Mouse (Mus musculus) erythroid progenitor cell, adult 5-6 weeks (primary cell): ENCODE measurements around the gene Pik3cd. TPM values are rescaled to one million over a fixed set of nuclear protein-coding genes. Genes with fewer than 3 reads are reported as not detected.
A peak's percentile ranks its signal among the peaks of the same experiment; 100 is the strongest.

Experiments
- ATAC-seq: replicated peaks from 2 replicates; pipeline ENCODE4 v1.8.0; 2016; ENCODE audit warnings: moderate number of reproducible peaks, mild to moderate bottlenecking, moderate TSS enrichment, inconsistent platforms; ENCODE audit not compliant: poor library complexity, low FRiP score, severe bottlenecking
- total RNA-seq, 2 experiments: library from RNA; stranded (forward) in 1 of 2; stranded (reverse) in 1 of 2; fragments of 150-400 nt in 1 of 2; fragments of 186-747, 209-891 nt in 1 of 2; gene quantifications; 2 replicates each; pipeline versions ENCODE4 v1.2.3 to v1.2.4; 2015 to 2017; ENCODE audit warnings: low replicate concordance in 2 of 2

The Pik3cd gene
- total RNA-seq, 2 experiments from 2014 or later = 5.9 to 16.3 TPM

DNA sequence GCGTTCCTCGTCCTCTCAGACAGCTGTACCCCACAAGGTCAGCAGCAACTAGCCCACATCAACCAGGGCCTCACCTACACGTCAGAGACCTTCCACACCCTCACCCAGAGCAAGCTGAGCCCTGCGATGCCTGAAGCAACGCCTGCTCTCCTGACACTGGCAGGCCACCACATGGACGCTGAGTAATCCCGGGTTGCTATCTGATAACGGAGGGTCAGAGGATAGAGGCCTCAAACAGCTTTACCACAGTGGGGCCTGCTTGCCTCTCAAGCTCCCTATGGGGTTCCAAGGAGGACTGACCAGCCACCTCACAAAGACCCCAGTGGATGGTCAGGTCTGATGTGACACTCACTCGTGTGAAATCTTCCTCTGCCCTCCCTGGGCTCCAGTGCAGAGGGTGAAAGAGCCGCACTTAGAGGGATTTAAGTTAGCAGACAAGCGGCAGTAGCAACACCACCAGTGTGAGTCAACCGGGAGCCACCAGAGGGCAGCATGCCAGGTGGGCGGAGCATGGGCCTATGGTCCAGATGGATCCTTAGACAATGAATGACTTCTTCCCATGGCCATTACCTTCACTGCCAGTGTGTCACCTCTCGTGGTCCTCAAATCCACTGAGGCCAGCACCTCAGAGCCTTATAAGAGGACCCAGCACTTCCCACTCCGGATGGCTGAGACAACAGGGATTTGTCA lies 23.4 kb upstream of the Pik3cd start:
- peak; percentile 50; the same call in 1 of the 2 replicates for ATAC-seq

DNA sequence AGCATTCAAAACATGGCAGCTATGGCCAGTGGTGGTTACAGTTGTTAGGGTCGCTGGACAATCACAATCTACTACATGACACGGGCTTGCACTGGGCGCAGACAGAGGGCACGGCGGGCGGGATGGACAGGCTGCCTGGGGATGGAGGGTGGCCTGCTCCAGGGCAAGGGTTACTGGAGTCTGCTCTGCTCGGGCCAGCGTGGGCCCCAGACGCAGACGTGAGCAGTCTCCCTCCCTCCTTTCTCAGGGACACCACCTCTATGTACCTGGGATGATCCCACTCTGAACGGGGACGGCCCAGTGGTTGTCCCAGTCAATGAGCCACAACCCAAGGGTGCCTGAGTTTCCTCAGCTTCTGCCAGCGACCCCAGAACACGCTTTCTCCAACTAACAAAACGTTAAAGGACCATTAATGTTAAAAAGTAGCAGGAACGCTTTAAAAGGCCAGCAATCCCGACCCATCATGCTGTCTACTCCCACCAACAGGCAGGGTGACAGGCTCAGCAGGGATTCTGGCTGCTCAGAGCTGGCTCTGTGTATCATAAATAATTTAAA lies 22.6 kb upstream of the Pik3cd start:
- ATAC-seq = no peak

DNA sequence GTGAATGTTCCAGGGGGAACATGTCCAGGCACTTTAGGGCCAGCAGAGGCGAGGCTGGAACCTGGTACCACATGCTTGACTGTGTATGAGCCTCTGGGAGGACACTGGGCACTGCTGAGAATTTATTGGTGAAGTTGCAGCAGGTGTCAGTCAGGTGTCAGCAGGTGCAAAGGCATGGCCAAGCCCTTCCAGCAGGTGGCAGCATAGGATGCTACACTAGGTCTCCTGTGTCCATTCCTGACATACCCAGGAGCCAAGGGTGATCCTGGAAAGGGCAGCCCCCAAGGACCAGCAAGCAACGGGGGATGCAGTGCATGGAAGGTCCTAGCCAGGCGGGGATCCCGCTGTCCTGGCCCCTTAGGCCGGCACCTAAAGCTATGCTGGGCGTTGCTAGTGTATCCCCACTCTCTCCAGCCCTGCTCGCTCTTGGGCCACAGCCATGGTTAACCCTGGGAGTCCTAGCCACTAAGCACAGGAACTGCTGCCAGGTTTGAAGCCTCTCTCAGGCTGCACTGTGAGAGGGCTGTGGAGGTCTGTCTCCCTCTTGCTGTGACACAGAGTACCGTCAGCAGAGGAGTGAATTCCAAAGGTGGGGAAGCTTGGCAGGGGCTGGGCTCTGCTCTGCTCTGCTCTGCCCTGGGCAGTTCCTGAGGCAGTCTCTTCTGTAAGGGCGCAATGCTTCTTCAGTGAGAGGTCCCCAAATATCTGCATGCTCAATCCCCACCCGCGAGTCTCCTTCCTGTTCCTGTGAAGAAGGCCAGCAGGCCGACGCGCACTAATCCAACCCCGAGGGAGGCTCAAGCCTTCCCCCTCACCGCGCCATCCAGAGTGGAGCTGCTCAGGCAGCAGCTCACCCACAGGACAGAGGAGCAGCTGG lies 21.7 kb upstream of the Pik3cd start:
- no peak for ATAC-seq

DNA sequence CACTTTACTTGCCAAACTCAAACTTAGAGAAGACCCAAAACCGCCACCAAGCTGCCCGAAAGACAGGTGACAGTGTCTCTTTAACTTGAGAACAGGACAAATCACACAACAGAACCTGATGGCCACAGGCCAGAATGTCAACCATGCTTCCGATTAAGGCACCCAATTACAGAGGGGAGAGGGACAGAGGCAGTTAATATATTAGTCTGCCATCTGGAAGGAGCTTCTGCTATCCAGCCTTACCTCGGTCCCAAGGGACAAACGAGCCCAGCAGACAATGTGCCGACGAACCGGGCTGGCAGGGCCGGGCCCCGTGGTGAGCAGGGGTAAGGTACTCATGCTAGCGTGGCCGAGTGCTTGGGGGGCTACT lies 20.6 kb upstream of the Pik3cd start:
- no peak for ATAC-seq

DNA sequence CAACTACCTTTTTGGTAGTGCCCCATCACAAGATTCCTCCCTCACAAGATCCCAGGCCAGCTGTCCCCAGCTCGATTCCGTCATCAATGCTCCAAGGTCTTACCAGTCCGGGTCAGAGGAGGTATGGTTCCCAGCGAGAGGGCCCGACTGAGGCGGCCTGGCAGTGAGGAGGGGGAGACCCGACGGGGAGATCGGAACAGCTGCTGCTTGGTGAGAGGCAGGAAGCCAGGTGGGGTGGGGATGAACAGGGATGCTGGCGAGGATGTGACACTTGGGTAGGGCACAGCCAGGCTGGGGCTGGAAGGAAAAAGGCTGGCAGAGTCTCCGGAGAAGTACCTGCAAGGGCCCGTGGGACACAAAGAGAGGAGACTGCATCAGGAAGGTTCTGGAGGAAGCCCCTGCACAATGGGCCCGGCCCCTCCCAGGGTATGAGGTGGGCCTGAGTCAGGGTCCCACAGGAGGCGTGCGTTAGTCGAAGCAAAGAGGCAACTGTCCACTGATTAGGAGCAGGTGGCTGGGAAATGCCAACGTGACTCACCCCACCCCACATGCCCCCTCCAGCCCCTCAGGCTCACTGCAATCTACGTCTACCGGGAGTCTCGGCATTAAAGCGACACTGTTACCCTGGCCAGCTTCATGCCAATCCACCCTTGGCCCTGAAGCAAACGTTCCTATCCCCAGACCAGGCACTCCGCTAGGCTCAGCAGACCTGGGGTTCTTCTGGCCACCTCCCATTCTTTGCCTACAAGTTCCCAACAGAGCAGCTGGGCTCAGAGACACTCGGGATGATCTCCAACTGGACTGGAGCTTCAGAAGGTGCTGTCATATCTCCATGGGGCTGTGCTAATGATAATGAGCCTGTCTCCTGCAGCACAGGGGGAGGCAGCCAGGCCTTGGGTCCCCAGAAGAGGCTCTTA lies 20.0 kb upstream of the Pik3cd start:
- ATAC-seq = no peak

DNA sequence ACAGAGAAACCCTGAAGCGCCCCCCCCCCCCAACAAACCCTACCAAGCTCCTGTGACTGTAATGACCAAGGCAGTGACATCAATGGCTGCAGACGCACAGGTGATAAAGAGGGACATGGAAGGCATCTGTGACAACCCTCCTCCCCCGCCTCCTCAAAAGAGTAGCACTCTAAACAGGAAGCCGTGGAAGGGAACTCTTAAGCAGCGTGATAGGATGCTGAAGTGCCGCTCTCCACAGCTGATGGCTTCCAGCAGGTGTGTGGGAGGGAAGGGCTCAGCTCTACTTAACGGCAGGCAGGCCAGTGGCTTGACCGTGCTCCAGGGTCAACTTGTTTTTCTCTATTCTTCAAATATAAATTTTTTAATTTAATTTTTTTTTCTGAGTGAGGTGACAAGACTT lies 18.8 kb upstream of the Pik3cd start:
- ATAC-seq = no peak

DNA sequence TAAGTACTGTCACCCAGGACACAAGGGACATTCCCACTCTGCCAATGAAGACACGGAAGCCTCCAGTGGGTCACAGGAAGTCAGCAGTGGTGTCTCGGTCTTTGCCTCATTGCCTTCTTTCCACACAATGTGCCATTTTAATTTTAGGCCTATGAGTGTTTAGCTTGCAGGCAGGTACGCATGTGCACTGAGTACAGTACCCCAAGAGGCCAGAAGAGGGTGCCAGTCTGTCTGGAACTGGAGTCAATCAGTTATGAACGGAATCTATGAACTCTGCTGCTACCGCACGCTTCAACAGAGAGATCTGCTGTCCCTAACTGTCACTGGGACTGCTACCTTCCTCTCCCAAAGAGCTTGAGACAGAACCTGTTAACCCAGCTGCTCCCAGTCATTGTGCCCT lies 17.3 kb upstream of the Pik3cd start:
- no peak for ATAC-seq

DNA sequence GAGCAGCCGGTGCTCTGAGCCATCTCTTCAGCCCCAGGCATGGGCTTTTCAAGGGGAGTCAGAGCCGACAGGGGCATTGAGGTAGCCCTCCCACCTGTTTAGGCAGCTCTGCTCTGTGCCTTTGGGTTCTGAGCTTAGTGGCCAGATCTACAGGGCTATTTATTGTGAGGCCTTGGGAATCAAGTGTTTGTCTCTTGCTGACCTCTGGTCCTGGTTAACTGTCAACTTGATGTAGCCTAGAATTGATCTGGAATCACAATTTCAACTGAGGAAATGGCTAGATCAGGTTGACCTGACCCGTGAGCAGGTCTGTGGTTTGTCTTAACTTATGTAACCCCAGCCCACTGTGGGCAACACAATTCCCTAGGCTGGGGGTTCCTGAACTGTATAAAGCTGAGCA lies 12.2 kb upstream of the Pik3cd start:
- no peak for ATAC-seq

DNA sequence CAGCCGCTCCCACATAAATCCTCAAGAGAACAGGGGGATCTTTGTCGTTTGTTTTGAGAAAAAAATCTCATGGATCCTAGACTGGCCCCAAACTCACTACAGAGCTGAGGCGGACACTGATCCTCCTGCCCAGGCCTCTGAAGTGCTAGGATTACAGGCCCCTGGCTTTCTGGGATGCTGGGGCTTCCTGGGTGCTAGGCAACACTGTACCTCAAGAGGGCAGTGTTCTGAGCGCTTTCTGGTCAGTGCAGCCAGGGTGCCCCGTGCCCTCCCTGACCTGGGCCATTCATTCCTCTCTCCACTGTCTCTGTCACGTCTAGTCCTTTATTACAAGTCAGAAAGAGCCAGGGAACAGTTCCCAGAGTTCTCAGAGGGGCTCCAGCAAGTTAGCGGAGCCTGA lies 9.6 kb upstream of the Pik3cd start:
- 0 out of 2 replicates have a peak, but pooled peaks have one; percentile 47 for ATAC-seq

DNA sequence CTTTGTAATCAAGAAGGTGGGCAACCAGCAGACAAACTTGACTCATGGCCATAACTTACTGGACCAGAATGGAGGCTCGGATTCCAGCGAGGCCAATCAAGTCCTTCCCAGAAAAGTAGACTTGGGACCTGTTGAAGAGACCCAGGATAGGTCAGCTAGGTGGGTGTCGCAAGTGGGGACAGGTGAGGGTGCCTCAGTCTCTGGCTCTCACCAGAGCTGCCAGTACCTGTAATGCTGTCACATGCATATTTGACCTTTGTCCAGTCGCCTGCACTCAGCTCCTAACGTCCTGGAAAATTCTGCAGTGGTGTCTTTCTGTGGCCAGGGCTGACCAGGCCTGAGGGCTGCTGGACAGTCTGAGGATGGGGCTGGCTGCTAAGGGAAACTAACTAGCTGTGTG lies 9.1 kb upstream of the Pik3cd start:
- ATAC-seq = no peak

DNA sequence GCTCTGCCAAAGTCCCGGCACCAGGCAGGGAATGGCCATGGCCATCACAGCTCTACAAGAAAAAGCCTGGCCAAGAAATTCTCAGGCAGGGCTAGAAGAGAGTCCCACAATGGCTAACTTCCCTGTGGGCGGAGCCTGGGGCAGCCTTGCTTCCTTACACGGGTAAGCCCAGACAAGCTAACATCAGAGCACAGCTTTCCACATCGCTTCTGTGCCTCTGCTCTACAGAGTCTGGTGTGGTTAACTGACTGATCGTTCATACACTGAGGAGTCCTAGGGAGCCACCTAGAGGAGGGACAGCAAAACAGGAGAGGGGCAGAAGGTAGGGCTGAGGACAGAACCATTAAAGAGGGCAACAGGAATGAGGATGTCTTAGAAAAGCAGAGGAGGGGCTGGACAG lies 8.1 kb upstream of the Pik3cd start:
- ATAC-seq = no peak

DNA sequence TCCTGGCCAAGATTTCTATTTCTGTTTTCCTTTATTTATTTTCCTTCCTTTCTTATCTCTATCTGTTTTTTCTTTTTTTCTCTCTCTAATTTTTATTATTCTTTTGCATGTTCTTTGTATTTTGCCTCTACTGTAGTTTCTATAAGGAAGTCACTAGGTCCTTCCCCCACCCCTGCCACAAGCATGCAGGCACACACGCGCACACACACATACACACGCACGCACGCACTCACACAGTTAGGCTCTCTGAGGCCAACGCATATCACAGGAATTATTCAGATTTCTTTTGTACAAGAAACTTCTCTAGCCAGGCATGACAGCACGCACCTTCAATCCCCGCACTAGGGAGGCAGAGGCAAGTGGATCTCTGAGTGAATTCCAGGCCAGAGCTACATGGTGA lies 3.6 kb upstream of the Pik3cd start:
- no peak for ATAC-seq

DNA sequence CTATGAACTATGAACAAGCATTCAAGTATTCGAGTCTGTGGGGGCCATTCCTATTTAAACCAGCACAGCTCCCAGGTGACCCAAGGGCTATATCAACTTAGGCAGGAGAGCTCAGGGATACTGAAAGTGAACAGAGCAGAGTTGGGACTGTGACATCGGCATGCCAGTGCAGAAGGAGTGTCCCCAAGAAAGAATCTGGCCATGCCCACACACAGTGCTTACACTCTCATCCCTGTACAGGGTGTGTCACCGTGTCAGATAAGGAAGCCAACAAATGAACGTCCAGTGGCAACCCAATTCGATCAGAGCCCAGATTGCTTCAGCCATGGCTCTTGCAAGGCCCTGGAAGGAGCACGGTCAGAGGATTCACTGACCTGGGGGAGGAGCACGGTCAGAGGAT lies 2.9 kb upstream of the Pik3cd start:
- no peak for ATAC-seq

DNA sequence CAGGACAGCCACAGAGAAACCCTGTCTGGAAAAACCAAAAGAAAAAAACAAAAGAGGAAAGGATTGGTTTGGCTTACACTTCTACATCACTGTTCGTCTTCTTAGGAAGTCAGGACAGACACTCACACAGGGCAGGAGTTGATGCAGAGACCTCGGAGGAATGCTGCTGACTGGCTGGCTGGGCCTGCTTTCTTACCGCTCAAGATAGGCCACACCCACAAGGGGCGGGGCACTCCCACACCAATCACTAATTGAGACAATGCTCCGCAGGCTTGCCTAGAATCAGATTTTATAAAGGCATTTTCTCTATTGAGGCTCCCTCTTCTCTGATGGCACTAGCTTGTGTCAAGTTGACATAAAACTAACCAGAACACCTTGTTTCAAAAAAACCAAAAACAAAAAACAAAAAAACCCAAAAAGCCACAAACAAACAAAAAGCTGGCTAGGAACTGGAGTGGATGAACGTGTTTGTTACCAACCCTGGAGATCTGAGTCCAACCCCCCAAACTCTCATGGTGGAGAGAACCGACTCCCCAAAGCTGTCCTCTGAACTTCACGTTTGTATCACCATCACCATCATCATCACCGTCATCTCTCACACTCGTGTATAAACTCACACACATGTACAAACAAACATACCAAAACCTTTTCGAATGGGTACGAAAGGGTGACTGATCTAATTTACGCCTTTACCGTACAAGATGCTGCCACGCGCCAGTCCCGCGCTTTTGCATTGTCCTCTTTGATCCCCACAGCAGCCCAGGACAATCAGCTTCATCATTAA lies 753 bp downstream of the Pik3cd start:
- ATAC-seq = no peak

DNA sequence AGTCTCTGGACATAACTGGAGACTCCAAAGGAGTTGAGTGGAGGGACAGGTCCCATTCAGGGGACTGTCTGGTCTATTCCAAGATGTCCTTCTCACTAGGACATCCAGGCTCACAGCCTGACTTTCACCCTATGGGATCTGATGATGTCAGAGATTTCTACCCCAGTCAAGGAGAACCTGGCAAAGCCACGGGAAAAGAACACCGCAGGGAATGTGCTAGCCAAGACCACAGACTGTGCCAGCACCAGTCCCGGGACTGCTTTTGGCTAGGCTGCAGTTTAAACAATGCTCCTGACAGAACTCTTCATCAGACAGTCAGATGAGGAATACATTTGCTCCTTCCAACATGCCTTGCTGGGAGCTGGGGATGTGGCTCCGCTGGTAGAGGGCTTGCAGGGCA lies 2.4 kb downstream of the Pik3cd start:
- ATAC-seq = no peak

DNA sequence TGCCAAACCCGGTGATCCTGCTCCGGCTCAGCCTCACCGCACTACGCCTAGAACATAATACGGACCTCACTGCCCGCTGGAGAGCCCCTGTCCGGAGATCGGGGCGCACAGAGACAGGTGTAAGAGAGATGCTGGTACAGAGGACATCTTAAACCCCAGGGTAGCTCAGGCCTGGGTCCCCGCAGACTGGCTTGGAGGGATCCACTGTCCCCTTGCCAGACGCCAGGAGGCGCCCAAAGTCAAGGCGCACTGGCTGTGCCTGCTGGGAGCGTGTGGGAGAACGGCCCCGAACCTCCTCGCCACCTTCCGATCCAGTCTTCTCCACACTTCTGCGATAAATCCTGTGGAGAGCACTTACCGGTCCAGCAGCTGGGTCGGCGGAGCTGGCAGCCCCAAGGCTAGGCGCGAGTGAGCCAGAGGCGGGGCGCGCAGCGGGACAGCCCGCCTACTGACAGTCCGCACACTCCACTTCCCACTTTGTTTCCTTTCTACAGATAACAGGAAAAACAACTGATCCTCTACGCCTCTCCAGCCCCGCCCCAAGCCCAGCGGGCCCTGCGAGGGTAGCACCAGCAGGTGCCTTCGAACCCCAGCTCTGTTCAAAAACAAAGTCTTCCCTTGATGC lies 4.1 kb downstream of the Pik3cd start:
- peak; percentile 59 for ATAC-seq

DNA sequence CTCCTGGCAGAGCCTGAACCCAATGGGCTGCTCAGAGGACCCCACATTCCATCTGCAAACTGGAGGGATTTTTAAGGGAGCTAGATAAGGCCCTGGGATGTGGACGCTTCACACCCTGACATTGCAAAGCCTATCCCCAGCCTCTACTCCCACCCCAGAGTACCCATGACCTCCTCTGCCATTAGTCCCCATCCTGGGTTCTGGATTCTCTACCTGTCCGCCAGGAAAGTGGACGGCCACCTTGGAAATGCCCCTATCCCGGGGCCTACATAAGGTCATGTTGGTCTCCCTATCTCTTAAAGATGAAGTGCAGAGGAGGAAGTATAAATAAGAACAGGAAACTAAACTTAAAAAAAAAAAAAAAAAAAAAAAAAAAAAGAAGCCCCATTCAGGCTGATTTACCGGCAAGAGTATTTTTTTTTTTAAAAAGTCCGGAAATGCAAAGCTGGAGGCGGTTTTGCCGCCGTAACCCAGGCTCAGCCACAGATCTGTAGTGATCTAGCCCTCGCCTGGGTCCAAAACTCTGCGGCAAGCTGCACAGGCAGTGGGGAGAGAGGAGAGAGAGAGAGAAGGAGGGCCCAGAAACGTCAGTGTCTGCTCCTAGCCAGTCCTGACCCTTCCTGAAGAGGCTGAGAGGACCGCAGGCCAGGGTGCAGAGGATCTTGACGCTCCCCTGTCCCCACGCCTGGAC lies 4.7 kb downstream of the Pik3cd start:
- no peak; the same call in 1 of the 2 replicates for ATAC-seq
